Mouse (Mus musculus) c-Kit-positive CD71-negative TER-119-negative erythroid progenitor cells, embryonic 14.5 days (primary cell): ENCODE results near the gene Snph.
"Not testable (repeated sequence)": the region's sequence is repeated elsewhere in the genome, so short reads cannot be mapped to it uniquely, and the experiment has no call there.

Experiments
- DNase-seq: peaks from one replicate; pipeline ENCODE4 v3.0.0-alpha.2; 2013; ENCODE audit warnings: low read depth

Snph gene

DNA sequence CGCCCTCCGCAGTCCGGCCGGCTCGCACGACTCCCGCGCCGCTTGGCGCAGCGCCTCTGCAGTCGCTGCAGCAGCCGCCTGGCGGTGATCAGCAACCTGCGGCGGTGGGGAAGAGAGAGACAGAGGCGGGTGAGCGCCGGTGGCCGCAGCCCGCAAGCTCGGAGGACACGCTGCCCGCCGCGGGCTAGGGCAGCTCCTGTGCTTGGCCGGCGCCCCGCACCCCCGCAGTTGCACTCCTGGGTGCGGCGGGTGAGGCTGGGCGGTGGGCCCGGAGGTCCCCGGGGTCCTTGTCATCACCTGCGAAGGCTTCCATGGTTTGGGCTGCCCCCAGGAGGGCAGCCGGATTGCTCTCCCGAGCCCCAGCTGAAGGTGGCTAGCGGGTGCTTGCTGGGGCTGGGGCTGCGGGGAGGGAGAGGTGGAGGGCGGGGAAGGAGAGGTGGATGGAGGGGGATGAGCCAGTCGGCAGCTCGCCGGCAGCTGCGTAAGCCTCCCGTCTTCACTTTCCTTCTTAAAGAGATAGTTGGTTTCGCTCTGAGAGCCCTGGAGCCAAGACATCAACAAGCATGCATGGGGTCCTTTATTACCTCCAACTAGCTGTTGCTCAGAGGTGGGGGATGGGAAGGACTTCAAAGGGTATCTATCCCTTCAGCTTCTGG, at the start of gene Snph:
Snph (minus strand) TSS at position 435 of the 656 bp plus-strand sequence.
- no peak for DNase-seq

GRCm38 (mm10) chr2:151676234-151676633, 43.8 kb upstream of the Snph start:
- no peak for DNase-seq

DNA sequence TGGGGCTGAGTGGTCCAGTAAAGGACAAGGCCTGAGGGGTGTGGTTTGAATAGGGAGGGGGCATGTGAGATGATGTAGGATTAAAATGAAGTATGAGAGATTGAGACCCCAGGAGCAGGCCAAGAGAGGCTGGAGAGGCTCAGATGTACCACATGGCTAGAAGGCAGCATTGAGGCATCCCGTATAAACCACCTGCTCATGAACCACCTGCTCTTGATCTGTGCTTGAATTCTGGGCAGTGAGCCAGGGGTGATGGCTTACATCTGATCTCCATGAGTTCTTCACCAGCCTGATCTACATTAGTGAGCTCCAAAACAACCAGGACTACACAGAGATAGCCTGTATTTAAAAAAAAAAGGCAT, 38.6 kb upstream of the Snph start:
- no peak for DNase-seq

DNA sequence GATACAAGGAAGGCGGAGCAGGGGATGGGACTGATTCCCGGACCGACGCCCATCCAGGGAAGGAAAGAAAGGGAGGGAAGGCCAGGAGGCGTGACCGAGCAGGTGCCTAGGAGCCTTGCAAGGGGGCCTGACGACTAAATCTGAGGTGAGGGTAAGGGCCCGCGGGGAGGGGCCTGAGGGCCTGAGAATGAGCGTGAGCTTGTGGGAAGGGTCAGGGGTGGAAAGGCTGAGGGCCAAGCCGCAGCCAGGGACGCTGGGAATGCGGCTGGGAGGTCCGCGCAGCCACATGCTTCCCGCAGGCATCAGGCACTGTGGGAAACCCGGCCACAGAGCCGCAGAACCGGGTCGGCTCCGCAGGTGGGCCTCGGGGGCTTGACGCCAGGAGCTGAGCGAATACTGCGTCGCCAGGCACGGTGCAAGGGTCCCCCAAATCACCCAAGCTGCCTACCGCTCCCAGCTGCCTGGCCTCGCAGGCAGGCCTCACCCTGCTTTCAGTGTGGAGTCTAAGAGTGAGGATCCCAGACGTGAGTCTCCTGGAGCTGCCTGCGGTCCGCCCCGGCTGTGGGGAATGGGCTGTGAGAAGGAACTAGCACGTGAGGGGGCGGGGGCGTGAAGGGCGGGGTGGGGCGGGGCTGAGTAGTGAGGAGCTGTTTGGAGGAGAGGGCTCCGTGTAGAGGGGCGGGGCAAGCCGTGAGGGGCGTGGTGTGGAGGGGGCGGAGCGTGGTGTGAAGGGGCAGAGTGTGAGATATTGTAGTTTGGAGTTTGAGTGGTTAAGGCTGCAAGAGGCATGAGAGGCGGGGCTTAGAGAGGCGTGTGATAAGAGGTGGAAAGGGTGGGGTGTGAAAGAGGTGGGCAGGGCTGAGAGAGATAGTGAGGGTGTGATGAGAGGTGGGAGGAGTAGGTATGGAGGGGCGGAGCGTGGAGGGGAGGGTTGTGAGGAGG, 37.9 kb upstream of the Snph start:
- DNase-seq: no peak

DNA sequence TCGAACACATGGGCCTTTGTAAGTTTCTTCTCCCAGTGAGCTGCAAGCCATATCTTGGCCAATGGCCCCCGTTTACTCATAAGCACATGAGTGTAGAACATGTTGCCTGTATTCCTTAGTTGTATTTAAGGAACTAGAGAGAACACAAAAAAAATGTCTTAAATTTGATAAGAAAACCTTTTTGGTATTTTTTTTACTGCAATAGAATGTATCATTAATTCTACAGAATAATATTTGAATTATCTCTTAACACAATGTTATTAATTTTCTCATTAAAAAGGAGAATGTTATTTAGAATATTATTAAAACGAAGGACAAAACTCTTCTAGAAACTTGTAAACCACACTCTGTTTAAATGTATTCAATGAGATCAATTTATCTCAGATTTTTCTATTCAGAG, 36.0 kb upstream of the Snph start, which contains the start of gene Rad21l:
Rad21l (minus strand) TSS at position 101 of the 400 bp plus-strand sequence.
- no peak for DNase-seq

DNA sequence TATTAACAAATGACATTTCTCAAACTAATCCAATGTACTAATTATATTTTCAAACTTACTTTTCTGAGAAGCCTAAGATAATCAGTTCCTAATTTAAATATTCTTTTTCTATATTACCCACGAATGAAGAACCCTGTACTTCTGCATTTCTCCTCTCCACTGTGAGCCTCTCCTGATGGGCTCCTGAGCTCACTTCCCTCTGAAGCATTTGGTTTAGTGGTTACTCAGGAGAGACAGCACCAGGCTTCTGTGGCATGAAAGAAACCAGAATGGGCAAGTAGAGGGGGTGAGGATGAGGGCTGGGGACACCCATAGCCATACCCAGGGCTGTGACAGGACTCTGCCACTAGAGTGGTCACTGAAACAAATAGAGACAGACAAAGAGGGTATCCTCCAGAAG, 19.7 kb upstream of the Snph start:
- no peak for DNase-seq

DNA sequence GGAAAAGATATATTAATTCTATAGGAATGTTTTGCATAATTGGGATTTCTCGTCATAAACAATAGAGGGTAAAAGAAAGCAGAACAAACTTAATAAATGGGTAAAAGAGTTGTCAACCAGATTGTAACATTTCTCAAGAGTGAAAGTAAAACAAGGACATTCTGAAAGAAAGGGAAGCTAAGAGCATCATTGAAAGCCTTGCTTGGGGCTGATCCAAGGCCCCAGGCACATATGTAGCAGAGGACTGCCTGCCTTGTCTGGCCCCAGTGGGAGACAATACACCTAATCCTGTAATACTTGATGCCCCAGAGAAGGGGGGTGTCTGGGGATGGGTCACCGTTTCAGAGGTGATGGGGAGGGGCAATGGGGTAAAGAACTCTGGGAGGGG, 3.6 kb upstream of the Snph start:
- DNase-seq: no peak

GRCm38 (mm10) chr2:151635362-151636014, 3.1 kb upstream of the Snph start:
- no peak for DNase-seq

DNA sequence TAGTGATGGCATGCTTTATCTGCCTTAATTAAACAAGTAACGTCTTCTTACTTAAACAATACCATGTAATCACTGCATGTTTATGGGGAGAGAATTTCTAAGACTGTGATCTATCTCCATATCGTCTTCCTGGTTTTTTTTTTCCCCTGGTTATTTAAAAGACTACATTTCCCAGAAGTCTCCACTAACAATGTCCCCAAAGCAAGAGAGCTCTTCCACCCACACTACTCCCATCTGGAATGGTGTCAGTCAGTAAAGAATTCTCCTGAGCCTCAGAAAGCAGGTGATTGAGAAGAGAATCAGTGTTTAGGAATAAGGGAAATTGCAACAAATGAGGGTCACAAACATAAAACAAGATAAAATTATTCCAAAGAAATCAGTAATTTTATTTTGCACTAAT, 2.5 kb upstream of the Snph start:
- DNase-seq: no peak

- DNase-seq: no peak
Observed at GRCm38 (mm10) chr2:151632982-151633381, 589 bp upstream of the Snph start.

- no peak for DNase-seq
Observed at GRCm38 (mm10) chr2:151631406-151632158, 811 bp downstream of the Snph start.

DNA sequence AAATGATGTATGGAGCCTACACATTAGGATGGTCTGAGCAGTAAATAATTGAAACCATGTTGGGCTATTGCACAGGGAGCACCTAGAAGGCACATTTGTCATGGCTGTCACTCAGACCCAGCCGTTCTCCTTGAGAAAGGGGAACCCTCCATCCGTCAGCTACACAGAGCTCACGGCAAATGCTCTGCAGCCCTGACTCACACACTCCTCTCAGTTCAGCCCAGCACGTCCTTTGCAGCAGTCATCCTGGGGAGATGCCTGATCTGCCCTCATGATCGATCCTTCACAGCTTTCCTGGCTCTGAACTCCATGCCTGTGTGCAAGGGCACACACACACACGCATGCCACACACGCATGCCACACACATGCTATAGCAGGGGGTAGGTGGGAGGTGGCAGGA, 3.1 kb downstream of the Snph start:
- no peak for DNase-seq

DNA sequence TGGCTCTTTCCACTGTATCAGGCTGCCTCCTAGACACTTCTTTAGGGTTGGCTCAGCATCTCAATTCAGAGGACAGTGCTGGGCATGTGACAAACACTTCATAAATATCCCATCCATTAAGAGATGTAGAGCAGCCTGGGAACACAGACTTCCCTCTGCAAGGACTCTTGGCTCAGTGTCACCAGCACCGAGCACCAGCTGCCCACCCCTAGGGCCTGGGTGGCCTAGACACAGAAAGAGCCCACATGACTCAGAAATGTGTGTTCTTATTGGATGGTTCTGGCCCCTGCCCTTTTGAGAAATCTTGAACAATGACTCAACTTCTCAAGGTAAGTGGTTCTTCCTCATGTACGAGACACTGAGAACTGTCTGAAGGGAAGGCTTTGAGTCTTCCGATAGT, 4.4 kb downstream of the Snph start:
- no peak for DNase-seq

DNA sequence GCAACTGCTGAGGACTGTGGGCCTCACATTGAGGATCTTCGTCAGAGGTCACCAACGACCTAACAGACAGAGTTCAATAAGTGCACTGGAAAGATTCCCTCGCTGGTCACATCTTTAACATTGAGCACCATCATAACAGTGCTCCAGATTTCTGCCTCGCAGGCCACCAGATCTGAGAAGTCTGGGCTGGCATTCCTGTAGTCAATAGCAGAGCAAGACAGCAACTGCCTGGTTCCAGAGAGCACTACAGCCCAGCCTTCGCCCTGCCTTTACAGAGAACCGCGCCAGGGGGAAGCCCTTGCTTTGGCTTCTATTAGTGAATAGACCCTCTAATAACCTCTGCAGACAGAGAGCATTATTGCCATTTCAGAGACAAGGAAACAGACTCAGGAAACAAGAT, 6.1 kb downstream of the Snph start:
- DNase-seq: no peak

DNA sequence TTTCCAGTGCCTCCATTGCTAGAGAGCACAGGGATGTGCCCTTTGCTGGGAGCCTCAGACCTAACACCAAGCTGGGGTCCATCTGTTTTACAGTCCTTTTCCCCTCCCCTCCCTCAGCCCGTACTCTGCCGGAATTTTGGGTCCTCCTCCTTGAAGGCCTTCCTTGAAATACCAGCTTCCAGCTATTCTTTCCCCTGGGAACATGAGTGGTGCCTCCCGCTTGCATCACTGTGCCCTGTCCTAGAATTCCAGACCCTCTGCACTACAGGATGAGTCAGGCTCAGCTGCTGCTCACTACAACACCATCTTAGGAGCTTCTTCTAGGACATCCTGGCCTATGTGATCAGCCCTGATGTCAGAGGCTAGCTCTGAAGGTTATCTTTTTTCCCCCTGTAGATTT, 8.6 kb downstream of the Snph start:
- no peak for DNase-seq

DNA sequence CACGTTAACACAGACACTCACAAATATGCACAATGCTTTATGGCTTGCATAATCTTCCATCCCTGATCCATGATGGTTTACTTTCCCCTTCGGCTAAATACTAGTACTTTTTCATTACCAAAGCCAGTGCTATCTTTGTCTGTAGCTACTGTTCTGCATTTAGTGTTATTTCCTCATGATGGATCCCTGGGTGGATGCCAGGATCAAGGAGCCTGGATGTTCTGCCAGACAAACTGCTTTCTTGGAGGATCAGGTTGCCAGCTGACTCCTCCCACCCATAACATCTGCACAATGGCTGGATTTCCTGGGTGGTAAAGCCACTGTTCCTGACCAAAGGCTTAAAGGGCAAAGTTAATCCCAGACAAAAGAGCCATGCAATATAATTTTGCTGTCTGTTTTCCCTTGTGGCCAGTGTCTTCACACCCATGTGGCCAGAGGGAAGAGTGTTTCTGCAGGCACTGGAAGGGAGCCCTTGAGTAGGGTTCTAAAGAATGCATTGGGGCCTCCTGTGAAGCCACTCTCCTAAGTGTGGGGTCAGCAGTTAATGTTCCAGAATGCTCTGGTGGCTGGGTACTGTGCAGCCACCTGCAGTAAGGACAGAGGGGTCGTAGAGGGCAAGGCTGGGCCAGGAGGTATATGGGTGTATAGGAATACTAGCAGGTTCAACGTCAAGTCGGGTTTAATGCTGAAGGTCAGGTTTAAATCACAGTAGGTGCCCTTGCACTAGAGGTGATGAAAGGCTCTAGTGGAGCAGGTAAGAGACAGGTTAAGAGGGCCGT, 15.7 kb downstream of the Snph start:
- no peak for DNase-seq

- not testable (repeated sequence) for DNase-seq
Observed at GRCm38 (mm10) chr2:151615779-151616178, 16.6 kb downstream of the Snph start.

GRCm38 (mm10) chr2:151609974-151610373, 22.4 kb downstream of the Snph start:
- DNase-seq: no peak

DNA sequence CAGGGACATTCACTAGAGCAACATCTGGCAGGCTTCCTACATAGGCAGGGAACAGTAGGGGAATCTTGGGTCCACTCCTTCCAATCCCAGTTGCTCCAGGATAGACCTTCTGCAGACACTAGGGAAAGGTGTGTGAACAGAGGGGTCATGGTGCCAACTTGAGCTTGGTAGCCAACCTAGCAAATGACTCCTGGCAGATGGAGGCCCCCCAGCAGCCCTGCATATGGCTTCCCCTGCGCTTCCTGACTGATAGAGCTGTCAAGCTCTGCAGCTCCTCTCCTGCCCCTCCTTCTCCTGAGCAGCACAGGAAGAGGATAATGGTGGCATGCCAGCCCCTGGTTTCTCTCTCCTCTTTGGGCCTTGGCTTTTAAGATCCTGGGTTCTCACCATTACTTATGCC, 24.0 kb downstream of the Snph start:
- no peak for DNase-seq

GRCm38 (mm10) chr2:151605437-151605987, 26.9 kb downstream of the Snph start:
- DNase-seq: no peak

- DNase-seq: no peak
Observed at GRCm38 (mm10) chr2:151603630-151604029, 28.8 kb downstream of the Snph start.
